Mouse (Mus musculus): ENCODE measurements around the gene Top2b.

DNA sequence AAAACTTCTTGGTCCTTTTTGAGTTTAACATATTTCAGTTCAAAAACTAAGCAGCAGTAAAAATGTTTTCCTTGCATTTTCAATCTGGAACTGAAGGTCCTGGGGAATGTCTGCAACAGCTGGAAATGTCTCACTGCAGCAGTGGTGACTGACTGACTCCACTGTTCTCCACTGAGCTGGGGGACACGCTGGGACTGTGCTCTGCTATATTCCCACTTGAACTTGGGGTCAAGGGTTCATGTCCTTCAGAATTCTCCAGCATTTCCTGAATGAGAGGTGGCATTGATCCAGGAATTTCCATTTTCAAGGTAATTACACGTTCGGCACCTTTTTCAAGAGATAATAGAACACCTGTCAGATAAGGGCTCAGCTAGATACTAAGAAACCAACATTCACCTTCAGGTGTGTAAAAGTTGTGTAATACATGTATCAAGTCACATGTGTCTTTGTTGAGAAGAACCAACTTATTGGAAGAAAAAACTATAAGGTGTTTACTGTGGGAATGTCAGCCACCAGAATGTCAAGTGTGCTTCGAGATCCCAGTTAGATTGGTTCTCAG, 67.0 kb downstream of the Top2b start:
- TF ChIP-seq CTCF (IDR thresholded peaks at IDR 0.05; ENCODE audit: insufficient read depth, low read length) (no peak), POLR2A (IDR thresholded peaks at IDR 0.05; ENCODE audit: borderline replicate concordance, extremely low read depth, low read depth, low read length) (no peak)
